Mouse (Mus musculus): ENCODE data around the gene Cd79a.

DNA sequence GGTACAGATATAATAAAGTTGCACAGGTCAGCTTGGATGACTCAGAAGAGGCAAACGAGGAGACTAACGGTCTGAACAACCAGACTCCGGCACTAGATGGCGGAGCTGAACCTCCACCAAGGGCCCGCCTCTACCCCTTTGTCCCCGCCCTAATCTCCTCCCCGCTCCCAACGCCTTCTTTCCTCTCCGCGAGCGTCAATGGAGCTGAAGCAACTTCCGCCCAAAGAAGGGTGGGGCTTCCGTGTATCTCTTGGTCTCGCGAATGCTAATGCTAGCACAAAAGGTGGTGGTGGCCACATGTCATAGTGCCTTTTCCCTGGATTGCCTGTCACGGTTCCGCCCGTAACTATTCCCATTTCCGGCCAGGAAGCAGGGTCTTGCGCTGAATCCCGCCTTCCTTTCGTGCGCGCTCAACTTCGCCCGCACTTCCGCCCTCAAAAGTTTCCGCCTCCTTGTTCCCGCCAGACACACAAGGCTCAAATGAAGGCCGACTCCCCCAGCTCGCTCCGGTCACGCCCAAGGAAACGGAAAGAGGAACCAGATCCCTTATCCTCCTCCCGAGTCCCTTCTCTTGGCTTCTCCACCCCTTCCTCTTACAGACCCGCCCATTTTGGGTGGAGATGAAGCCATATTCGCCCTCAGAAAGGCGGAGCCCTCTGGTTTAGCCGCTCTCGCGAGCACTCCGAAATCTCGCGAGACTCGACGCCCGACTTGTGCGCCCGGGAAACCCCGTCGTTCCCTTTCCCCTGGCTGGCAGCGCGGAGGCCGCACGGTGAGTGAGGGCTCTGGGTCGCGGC, 13.1 kb upstream of the Cd79a start, which contains the start of gene Rps19:
- TF ChIP-seq EP300 (optimal IDR thresholded peaks at IDR 0.05) (peak; percentile 100), CTCF (IDR thresholded peaks at IDR 0.05; ENCODE audit: low read depth) (peak; percentile 73)

Data from stomach, postnatal 0 days (tissue).